Mouse (Mus musculus) liver, embryonic 11.5 days (tissue): Measurements from ENCODE around the gene Tmem52b. TPM values are rescaled to one million over a fixed set of nuclear protein-coding genes. Genes with fewer than 3 reads are reported as not detected.
"Not testable (repeated sequence)": the region's sequence is repeated elsewhere in the genome, so short reads cannot be mapped to it uniquely, and the experiment has no call there.

Experiments
- ATAC-seq: fragments of 200-750 bp; cut with Nextera tagmentation; replicated peaks from 2 replicates; pipeline ENCODE4 v1.8.0; 2017; ENCODE audit warnings: moderate number of reproducible peaks, mild to moderate bottlenecking, moderate TSS enrichment, moderate library complexity; ENCODE audit not compliant: low FRiP score
- DNase-seq: peaks from one replicate; pipeline ENCODE4 v3.0.0-alpha.2; 2017; ENCODE audit warnings: low spot score
- H3K27ac ChIP-seq: fragments of 300-500 bp; sonication (generic); 2 replicates; pipeline ENCODE4 v1.5.1; 2014; ENCODE audit warnings: mild to moderate bottlenecking, low read depth, low read length, control low read depth
- H3K27me3 ChIP-seq: fragments of 300-500 bp; sonication (generic); replicated peaks from 2 replicates; pipeline ENCODE4 v1.6.1; 2014; ENCODE audit warnings: low read length, mixed read lengths; ENCODE audit not compliant: control insufficient read depth, insufficient read depth
- H3K36me3 ChIP-seq: fragments of 300-500 bp; sonication (generic); 2 replicates; pipeline ENCODE4 v1.6.1; 2014; ENCODE audit warnings: mild to moderate bottlenecking, low read length, moderate library complexity, mixed read lengths; ENCODE audit not compliant: control insufficient read depth, insufficient read depth
- H3K4me1 ChIP-seq: fragments of 300-500 bp; sonication (generic); replicated peaks from 2 replicates; pipeline ENCODE4 v1.6.1; 2014; ENCODE audit warnings: low read length, mixed read lengths; ENCODE audit not compliant: control insufficient read depth, insufficient read depth
- H3K4me2 ChIP-seq: fragments of 300-500 bp; sonication (generic); 2 replicates; pipeline ENCODE4 v1.6.1; 2014; ENCODE audit warnings: mild to moderate bottlenecking, control low read depth, moderate library complexity
- H3K4me3 ChIP-seq: fragments of 300-500 bp; sonication (generic); 2 replicates; pipeline ENCODE4 v1.5.1; 2014; ENCODE audit warnings: low read depth, low read length, control low read depth
- H3K9ac ChIP-seq: fragments of 300-500 bp; sonication (generic); 2 replicates; pipeline ENCODE4 v1.6.1; 2014; ENCODE audit warnings: low read depth, low read length, control low read depth
- H3K9me3 ChIP-seq: fragments of 300-500 bp; sonication (generic); 2 replicates; pipeline ENCODE4 v1.6.1; 2016; ENCODE audit warnings: low read length, inconsistent platforms, mixed read lengths; ENCODE audit not compliant: control insufficient read depth
- WGBS: fragments of 180-500 bp; shearing (Covaris S2); extraction: QIAGEN DNeasy Blood & Tissue Kit; methylation state at CpG from one replicate; pipeline ENCODE4 v1.1.7; 2014; 5-methylcytosine and 5-hydroxymethylcytosine counted together
- polyA plus RNA-seq: library from polyadenylated mRNA; unstranded; fragments of >200 nt; fragmentation: Nextera tagmentation; extraction: Ambion mirVana; gene quantifications from 2 replicates; pipeline ENCODE4 v1.2.1, GENCODE M21; 2014

The Tmem52b gene
- not detected in 2 replicates for polyA plus RNA-seq

- no peak within 1 kb of the TSS for H3K9ac ChIP-seq
- H3K9me3 ChIP-seq: no peaks in the 10 kb centered on the region
- no peak within 1 kb of the TSS for H3K4me2 ChIP-seq
- 62% methylated on average over 3 of the region's 3 CpGs for WGBS
- ATAC-seq: no peak
- H3K36me3 ChIP-seq: no peaks in the 10 kb centered on the region
- no peak for DNase-seq
- no peak within 1 kb of the TSS for H3K27ac ChIP-seq
- H3K4me1 ChIP-seq: no peaks in the 10 kb centered on the region; the same call in 1 of the 2 replicates
- no peak within 1 kb of the TSS for H3K4me3 ChIP-seq
- H3K27me3 ChIP-seq: no peaks in the 10 kb centered on the region
Observed at GRCm38 (mm10) chr6:129512367-129512766, at the start of gene Tmem52b. TSS of gene Tmem52b (plus strand) at chr6:129512555.

DNA sequence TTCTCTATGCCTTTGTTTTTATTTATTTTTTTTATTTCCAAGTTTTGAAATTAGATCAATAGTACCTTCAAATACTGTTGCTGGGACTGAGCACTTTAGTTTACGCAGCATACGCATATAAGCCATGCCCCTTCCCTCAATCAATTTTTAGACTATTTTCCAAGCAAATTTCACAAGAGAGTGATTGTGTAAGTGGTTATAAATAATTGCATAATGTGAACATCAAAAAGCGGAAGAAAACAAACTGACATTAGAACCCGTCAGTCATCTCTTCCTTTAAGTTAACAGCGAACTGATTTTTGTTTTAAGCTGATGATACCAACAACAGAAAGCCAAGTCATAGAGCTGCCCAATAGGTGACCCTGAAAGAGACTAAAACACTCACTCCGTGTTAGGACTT, 41.0 kb upstream of the Tmem52b start:
- Histone ChIP-seq H3K27ac (no peak overlapping the region), H3K27me3 (no peaks in the 10 kb centered on the region), H3K36me3 (no peaks in the 10 kb centered on the region), H3K4me1 (no peaks in the 10 kb centered on the region), H3K9ac (no peak overlapping the region), H3K4me3 (no peak overlapping the region), H3K9me3 (no peaks in the 10 kb centered on the region), H3K4me2 (no peak overlapping the region)
- ATAC-seq (no peak), DNase-seq (no peak)
- 88% methylated on average over 6 of the region's 6 CpGs for WGBS

GRCm38 (mm10) chr6:129472627-129473026, 39.7 kb upstream of the Tmem52b start:
- WGBS: 62% methylated on average over 5 of the region's 5 CpGs
- Histone ChIP-seq H3K27me3 (no peaks in the 10 kb centered on the region), H3K9ac (no peak overlapping the region), H3K4me1 (no peaks in the 10 kb centered on the region), H3K9me3 (no peaks in the 10 kb centered on the region), H3K36me3 (no peaks in the 10 kb centered on the region), H3K4me2 (no peak overlapping the region), H3K27ac (no peak overlapping the region), H3K4me3 (no peak overlapping the region)
- DNase-seq (no peak), ATAC-seq (no peak)

- no peak for DNase-seq
Observed at GRCm38 (mm10) chr6:129476404-129477126, 35.8 kb upstream of the Tmem52b start.

DNA sequence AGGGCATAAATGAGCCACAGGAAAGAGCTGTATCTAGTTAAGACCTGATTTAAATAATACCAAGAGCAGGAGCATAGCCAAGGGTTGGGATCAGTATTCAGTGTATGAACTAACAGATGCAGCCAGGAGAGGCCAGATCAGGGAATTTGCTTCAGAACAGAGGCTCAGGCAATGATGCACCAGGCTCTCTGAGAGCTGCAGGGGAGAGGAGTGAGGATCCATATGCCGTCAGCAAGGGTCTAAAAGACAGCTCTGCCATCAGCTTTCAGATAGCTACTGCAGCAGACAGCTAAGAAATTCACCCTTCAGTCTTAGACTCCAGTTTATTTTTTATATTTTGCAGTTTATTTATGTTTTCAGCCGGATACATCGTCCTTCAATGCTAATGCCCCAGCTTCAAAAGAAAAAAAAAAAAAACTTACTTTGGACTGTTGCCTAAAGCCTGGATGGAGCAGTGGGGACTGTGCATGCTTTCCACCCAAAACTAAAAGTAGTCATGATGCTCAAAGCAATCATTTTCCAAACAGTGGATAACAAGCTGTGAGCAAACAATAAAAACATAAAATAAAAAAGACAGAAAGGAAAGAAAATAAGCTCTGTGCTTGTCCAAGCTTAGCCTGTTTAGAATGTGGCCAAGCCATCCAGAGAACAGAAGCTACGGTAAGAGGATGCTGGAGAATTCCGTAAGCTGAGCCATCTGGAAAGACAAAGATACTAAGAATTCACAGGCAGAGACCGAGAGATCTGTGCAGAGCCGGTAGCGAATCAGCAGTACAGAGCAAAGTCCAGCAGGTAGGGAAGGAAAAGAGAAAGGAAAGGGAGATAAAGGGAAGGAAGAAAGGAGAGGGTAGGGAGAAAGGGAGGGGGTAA, 32.0 kb upstream of the Tmem52b start:
- H3K27me3 ChIP-seq: no peaks in the 10 kb centered on the region
- no peaks in the 10 kb centered on the region for H3K9me3 ChIP-seq
- H3K9ac ChIP-seq: no peak overlapping the region
- H3K27ac ChIP-seq: no peak overlapping the region
- DNase-seq (no peak), ATAC-seq (no peak)
- H3K4me3 ChIP-seq: no peak overlapping the region
- H3K4me1 ChIP-seq: no peaks in the 10 kb centered on the region
- H3K36me3 ChIP-seq: no peaks in the 10 kb centered on the region
- 75% methylated on average over 8 of the region's 8 CpGs for WGBS
- no peak overlapping the region for H3K4me2 ChIP-seq

More at GRCm38 (mm10) chr6:129476404-129477126, 35.8 kb upstream of the Tmem52b start:
- Histone ChIP-seq H3K9ac (no peak overlapping the region), H3K27me3 (no peaks in the 10 kb centered on the region), H3K27ac (no peak overlapping the region), H3K4me2 (no peak overlapping the region), H3K36me3 (no peaks in the 10 kb centered on the region), H3K9me3 (no peaks in the 10 kb centered on the region), H3K4me1 (no peaks in the 10 kb centered on the region), H3K4me3 (no peak overlapping the region)
- WGBS: 30% methylated on average over 13 of the region's 13 CpGs
- no peak for ATAC-seq

DNA sequence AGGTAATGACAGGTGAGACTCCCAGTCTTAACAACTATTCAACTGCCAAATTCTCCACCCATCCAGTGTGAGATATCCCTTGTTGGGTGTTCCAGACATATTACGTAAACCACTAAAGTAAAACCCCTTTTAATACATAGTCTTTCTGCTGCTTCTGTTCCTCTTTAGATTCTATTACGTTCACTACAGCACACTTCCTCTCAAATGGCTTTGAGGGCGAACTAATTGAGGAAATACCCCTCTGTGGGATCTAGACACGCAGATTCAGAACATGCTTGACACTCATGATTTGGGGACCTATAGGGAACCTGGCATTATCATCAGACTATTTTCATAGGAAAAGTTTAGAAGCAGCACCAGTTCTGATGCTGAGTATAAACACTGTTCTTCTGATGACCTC, 17.4 kb upstream of the Tmem52b start:
- no peaks in the 10 kb centered on the region for H3K4me1 ChIP-seq
- no peak for ATAC-seq
- H3K9me3 ChIP-seq: no peaks in the 10 kb centered on the region
- H3K9ac ChIP-seq: no peak overlapping the region
- DNase-seq: no peak
- H3K4me2 ChIP-seq: no peak overlapping the region
- no peak overlapping the region for H3K27ac ChIP-seq
- no peaks in the 10 kb centered on the region for H3K27me3 ChIP-seq
- 56% methylated on average over 4 of the region's 4 CpGs for WGBS
- H3K36me3 ChIP-seq: no peaks in the 10 kb centered on the region
- H3K4me3 ChIP-seq: no peak overlapping the region

DNA sequence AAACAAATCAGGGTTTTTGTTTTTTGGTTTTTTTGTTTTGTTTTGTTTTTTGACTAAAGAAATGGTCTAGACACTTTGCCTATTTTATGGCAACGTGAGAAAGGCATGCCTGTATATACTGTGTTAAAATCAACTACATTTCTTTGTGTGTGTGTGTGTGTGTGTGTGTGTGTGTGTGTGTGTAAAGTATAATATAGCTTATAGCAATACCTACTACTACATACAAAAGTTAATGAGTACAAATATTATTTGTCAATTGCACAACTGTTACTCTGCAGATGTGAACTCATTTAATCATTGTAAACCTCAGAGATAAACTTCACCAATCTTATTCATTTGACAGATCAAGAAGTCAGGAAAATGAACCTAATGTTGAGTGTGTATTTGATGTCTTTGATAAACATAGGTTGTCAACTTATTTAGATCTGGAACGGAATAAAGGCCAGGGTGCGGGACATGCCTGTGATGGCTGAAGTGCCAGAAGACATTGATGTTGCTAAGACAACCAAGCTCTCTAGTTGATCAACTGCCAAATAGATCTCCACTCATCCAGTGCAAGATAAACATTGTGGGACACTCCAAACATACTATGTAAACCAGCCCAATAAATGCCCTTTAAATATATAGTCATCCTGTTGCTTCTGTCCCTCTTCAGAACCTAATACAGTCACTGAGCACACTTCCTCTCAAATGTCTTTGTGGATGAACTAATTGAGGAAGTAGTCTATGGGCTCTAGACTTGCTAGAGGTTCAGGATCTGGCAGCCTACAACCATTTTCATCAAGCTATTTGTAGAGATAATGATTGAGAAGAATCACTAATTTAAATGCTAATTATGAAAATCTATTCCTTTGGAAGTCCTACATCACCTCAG, 14.8 kb upstream of the Tmem52b start:
- no peak overlapping the region for H3K9ac ChIP-seq
- no peaks in the 10 kb centered on the region for H3K27me3 ChIP-seq
- H3K4me1 ChIP-seq: no peaks in the 10 kb centered on the region
- no peaks in the 10 kb centered on the region for H3K9me3 ChIP-seq
- no peak overlapping the region for H3K4me2 ChIP-seq
- WGBS: 86% methylated on average over 3 of the region's 3 CpGs
- H3K27ac ChIP-seq: no peak overlapping the region
- H3K36me3 ChIP-seq: no peaks in the 10 kb centered on the region
- no peak for DNase-seq
- ATAC-seq: no peak
- no peak overlapping the region for H3K4me3 ChIP-seq

- not testable (repeated sequence) for H3K36me3 ChIP-seq, H3K4me1 ChIP-seq, ATAC-seq, H3K9ac ChIP-seq, H3K9me3 ChIP-seq, H3K4me3 ChIP-seq, H3K4me2 ChIP-seq, H3K27me3 ChIP-seq, DNase-seq, H3K27ac ChIP-seq
- 86% methylated on average over 1 of the region's 1 CpGs for WGBS
Observed at GRCm38 (mm10) chr6:129499516-129499915, 12.8 kb upstream of the Tmem52b start.
